In the genomic region with DNA sequence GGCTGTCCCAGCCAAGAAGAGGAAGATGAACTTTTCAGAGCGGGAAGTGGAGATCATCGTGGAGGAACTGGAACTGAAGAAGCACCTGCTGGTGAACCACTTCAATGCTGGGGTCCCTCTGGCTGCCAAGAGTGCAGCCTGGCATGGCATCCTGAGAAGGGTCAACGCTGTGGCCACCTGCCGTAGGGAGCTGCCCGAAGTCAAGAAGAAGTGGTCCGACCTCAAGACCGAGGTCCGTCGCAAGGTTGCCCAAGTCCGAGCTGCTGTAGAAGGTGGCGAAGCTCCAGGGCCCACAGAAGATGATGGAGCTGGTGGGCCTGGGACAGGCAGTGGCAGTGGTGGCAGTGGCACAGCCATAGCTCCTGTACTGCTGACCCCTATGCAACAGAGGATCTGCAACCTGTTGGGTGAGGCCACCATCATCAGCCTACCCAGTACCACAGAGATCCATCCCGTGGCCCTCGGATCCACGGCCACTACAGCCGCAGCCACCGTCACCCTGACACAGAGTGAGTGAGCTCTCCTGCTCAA, we compare ENCODE assay signal across 8 mouse cellular contexts. TPM values are rescaled to one million over a fixed set of nuclear protein-coding genes. Genes with fewer than 3 reads are reported as not detected.
DNase-seq lines count a peak whose midpoint lies in the region; ATAC-seq and TF ChIP-seq lines count a peak whose summit lies in the region.

No protein-coding gene starts in this region.

- TF ChIP-seq CTCF in forebrain, postnatal 0 days (IDR thresholded peaks at IDR 0.05; ENCODE audit: low read depth) = 0 out of 2 replicates have a peak, but pooled peaks have one; percentile 15
- no peak for TF ChIP-seq CTCF in small intestine, adult 2 months (IDR thresholded peaks at IDR 0.05; ENCODE audit: extremely low read depth, insufficient read length, insufficient replicate concordance, low read depth, low read length)

- DNase-seq in adrenal gland, postnatal 14 days = peak; percentile 20
- no peak for DNase-seq in adrenal gland, adult 2 months
- peak; percentile 33 for DNase-seq in ovary, postnatal 36 days (ENCODE audit: low spot score)
- no peak for DNase-seq in ovary, postnatal 14 days (ENCODE audit: low spot score)
- no peak for DNase-seq in forebrain, postnatal 0 days
- no peak for DNase-seq in embryo, embryonic 10 days (ENCODE audit: low spot score)

- ATAC-seq in forebrain, postnatal 0 days = no peak
- ATAC-seq in limb, embryonic 15.5 days (ENCODE audit: insufficient number of reproducible peaks, low FRiP score, low TSS enrichment, low read depth) = no peak

- 0 out of 2 replicates have a peak overlapping the region, but pooled peaks have one; percentile 3 for H3K9ac ChIP-seq in forebrain, postnatal 0 days
- H3K9ac ChIP-seq in limb, embryonic 15.5 days = peak overlapping the region; percentile 11; the same call in 1 of the 2 replicates

- 96% methylated on average over 16 of the region's 16 CpGs for WGBS in forebrain, postnatal 0 days
- 96% methylated on average over 16 of the region's 16 CpGs for WGBS in limb, embryonic 15.5 days
- 89% methylated on average over 16 of the region's 16 CpGs for WGBS in small intestine, adult 2 months

- 0 out of 2 replicates have a peak, but pooled peaks cover 2% of the 10 kb centered on the region for H3K36me3 ChIP-seq in forebrain, postnatal 0 days (ENCODE audit: insufficient read depth)
- peaks cover 20% of the 10 kb centered on the region for H3K36me3 ChIP-seq in limb, embryonic 15.5 days
- H3K36me3 ChIP-seq in small intestine, adult 2 months (ENCODE audit: control insufficient read depth, insufficient read depth, low read length) = peaks cover 7% of the 10 kb centered on the region; the same call in 1 of the 2 replicates

- H3K27me3 ChIP-seq in forebrain, postnatal 0 days (ENCODE audit: insufficient read depth, low read length) = no peaks in the 10 kb centered on the region
- H3K27me3 ChIP-seq in limb, embryonic 15.5 days = no peaks in the 10 kb centered on the region
- no peaks in the 10 kb centered on the region for H3K27me3 ChIP-seq in small intestine, adult 2 months (ENCODE audit: control insufficient read depth, insufficient read depth, low read length)

- peaks cover 12% of the 10 kb centered on the region for H3K4me1 ChIP-seq in forebrain, postnatal 0 days (ENCODE audit: insufficient read depth)
- H3K4me1 ChIP-seq in limb, embryonic 15.5 days = peaks cover 46% of the 10 kb centered on the region
- H3K4me1 ChIP-seq in small intestine, adult 2 months (ENCODE audit: control insufficient read depth, insufficient read depth, insufficient read length, low read length) = peaks cover 10% of the 10 kb centered on the region

- TF ChIP-seq POLR2A in small intestine, adult 2 months (IDR thresholded peaks at IDR 0.05; ENCODE audit: low read depth, low read length) = no peak

- no peaks in the 10 kb centered on the region for H3K9me3 ChIP-seq in forebrain, postnatal 0 days (ENCODE audit: low read length)
- no peaks in the 10 kb centered on the region for H3K9me3 ChIP-seq in limb, embryonic 15.5 days

- H3K4me3 ChIP-seq in forebrain, postnatal 0 days (ENCODE audit: low read depth, low read length) = peak overlapping the region; percentile 86
- peak overlapping the region; percentile 77 for H3K4me3 ChIP-seq in limb, embryonic 15.5 days
- H3K4me3 ChIP-seq in small intestine, adult 2 months (ENCODE audit: low read depth, low read length) = peak overlapping the region; percentile 50

- no peak overlapping the region for H3K27ac ChIP-seq in forebrain, postnatal 0 days (ENCODE audit: low read depth, low read length)
- H3K27ac ChIP-seq in limb, embryonic 15.5 days = peak overlapping the region; percentile 66
- peak overlapping the region; percentile 48 for H3K27ac ChIP-seq in small intestine, adult 2 months (ENCODE audit: insufficient read depth, low read depth, low read length)

- peak overlapping the region; percentile 47 for H3K4me2 ChIP-seq in forebrain, postnatal 0 days (ENCODE audit: low read depth)
- peak overlapping the region; percentile 44 for H3K4me2 ChIP-seq in limb, embryonic 15.5 days

RNA-seq across cellular contexts. Expression of gene Slc25a25, which starts 1.3 kb away (rescaled TPM):
- 63.6 and 119 TPM in 2 replicates for total RNA-seq in adrenal gland, postnatal 14 days (2021)
- total RNA-seq in adrenal gland, adult 2 months (2021) = 10 to 100 TPM; 34.0 to 79.5 TPM
- 35.2 and 36.8 TPM in 2 replicates for polyA plus RNA-seq in adrenal gland, adult 2 months (2012; rRNA removed)
- total RNA-seq in forebrain, postnatal 0 days (2014; rRNA removed) = 55.4 and 62.5 TPM in 2 replicates
- 38.3 and 40.9 TPM in 2 replicates for polyA plus RNA-seq in forebrain, postnatal 0 days (2015; fragmentation: Nextera tagmentation; extraction: Ambion mirVana)
- polyA plus RNA-seq in limb, embryonic 15.5 days (2015; fragmentation: Nextera tagmentation; extraction: Ambion mirVana) = 17.1 and 17.5 TPM in 2 replicates
- 12.5 and 27.0 TPM in 2 replicates for polyA plus RNA-seq in small intestine, adult 2 months (2012; rRNA removed)

RNA-seq across cellular contexts. Expression of gene Naif1, which starts 2.2 kb away (rescaled TPM):
- total RNA-seq in adrenal gland, postnatal 14 days (2021) = 4.3 and 4.4 TPM in 2 replicates
- 1 to 10 TPM; 5.1 to 5.9 TPM for total RNA-seq in adrenal gland, adult 2 months (2021)
- 6.1 and 6.6 TPM in 2 replicates for polyA plus RNA-seq in adrenal gland, adult 2 months (2012; rRNA removed)
- 3.8 and 4.5 TPM in 2 replicates for total RNA-seq in forebrain, postnatal 0 days (2014; rRNA removed)
- 2.4 and 3.9 TPM in 2 replicates for polyA plus RNA-seq in forebrain, postnatal 0 days (2015; fragmentation: Nextera tagmentation; extraction: Ambion mirVana)
- 5.6 and 6.0 TPM in 2 replicates for polyA plus RNA-seq in limb, embryonic 15.5 days (2015; fragmentation: Nextera tagmentation; extraction: Ambion mirVana)
- 2.4 and 4.4 TPM in 2 replicates for polyA plus RNA-seq in small intestine, adult 2 months (2012; rRNA removed)

RNA-seq across cellular contexts. Expression of gene Ptges2, which starts 56.8 kb away (rescaled TPM):
- 75.8 and 80.5 TPM in 2 replicates for total RNA-seq in adrenal gland, postnatal 14 days (2021)
- 10 to 100 TPM; 55.3 to 69.6 TPM for total RNA-seq in adrenal gland, adult 2 months (2021)
- polyA plus RNA-seq in adrenal gland, adult 2 months (2012; rRNA removed) = 35.6 and 50.7 TPM in 2 replicates
- total RNA-seq in forebrain, postnatal 0 days (2014; rRNA removed) = 32.1 and 37.5 TPM in 2 replicates
- polyA plus RNA-seq in forebrain, postnatal 0 days (2015; fragmentation: Nextera tagmentation; extraction: Ambion mirVana) = 54.9 and 58.6 TPM in 2 replicates
- polyA plus RNA-seq in limb, embryonic 15.5 days (2015; fragmentation: Nextera tagmentation; extraction: Ambion mirVana) = 24.9 and 26.0 TPM in 2 replicates
- polyA plus RNA-seq in small intestine, adult 2 months (2012; rRNA removed) = 22.3 and 32.6 TPM in 2 replicates

Comparison
In these comparisons a context has a peak if more than half of its experiments do, and no peak if none do; other contexts are left out.
1. DNase-seq: peak in adrenal gland, postnatal 14 days (single experiment) and ovary, postnatal 36 days (single experiment); none in adrenal gland, adult 2 months (single experiment), ovary, postnatal 14 days (single experiment), forebrain, postnatal 0 days (single experiment) and embryo, embryonic 10 days (single experiment).
2. Peak in every context shown above with its lines, with median percentiles within 50 percentile points of each other: H3K4me3 ChIP-seq.